Mouse (Mus musculus): ENCODE data around the gene Pvalb.

- TF ChIP-seq POLR2A (IDR thresholded peaks at IDR 0.05; ENCODE audit: control insufficient read depth in 1 of 2, insufficient read depth in 1 of 2, low read depth in 1 of 2, low read length in 2 of 2, poor library complexity in 1 of 2), result no peak
- no peak for TF ChIP-seq MAFK (IDR thresholded peaks at IDR 0.05; ENCODE audit: borderline replicate concordance, low read depth, low read length)
- TF ChIP-seq E2F4 (IDR thresholded peaks at IDR 0.05; ENCODE audit: borderline replicate concordance, low read depth, low read length), result no peak
- no peak for TF ChIP-seq GATA1 (IDR thresholded peaks at IDR 0.05; ENCODE audit: low read depth, low read length)
- TF ChIP-seq TCF12 (IDR thresholded peaks at IDR 0.05; ENCODE audit: low read depth, low read length), result no peak
- no peak for TF ChIP-seq CTCF (IDR thresholded peaks at IDR 0.05 in 2 of 3, conservative IDR thresholded peaks at IDR 0.05 in 1 of 3; ENCODE audit: control insufficient read depth in 1 of 3, insufficient read depth in 1 of 3, low read depth in 2 of 3, low read length in 3 of 3, poor library complexity in 1 of 3, severe bottlenecking in 1 of 3)
- TF ChIP-seq POLR2AphosphoS5 (IDR thresholded peaks at IDR 0.05; ENCODE audit: borderline replicate concordance, low read depth, low read length), result no peak
These were observed 11.9 kb downstream of the Pvalb start for GRCm38 (mm10) chr15:78194320-78194719.

All from MEL (cell line).